Mouse (Mus musculus): ENCODE measurements around the gene Impdh1. TPM values are rescaled to one million over a fixed set of nuclear protein-coding genes. Genes with fewer than 3 reads are reported as not detected.

The Impdh1 gene
- polyA plus RNA-seq, 1 experiment = 217 TPM

DNA sequence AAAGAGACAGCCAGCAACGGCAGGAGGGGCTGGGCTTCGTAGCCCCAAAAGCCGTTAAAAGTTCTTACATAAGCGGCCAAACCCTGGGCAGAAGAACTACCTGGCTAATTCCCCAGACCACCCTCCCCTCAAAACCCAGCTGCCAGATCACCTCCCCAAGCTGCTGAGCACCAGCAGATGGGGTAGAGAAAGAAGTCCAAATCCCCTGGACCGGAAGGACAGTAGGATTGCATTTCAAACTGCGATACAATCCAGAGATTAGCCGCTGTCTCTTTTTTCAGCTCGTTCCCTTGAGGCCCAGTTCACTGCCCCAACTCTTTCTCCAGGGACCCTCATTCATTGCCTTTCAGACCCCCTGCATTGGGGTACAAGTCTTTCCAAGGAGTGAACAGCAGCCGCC, 983 bp downstream of the Impdh1 start:
- DNase-seq = no peak
- Histone ChIP-seq H3K4me1 (ENCODE audit: control insufficient read depth, insufficient read depth, low read length) (peaks cover 14% of the 10 kb centered on the region), H3K4me3 (replicated peaks; ENCODE audit: extremely low read depth, low read depth, low read length) (peak overlapping the region; percentile 77)
- TF ChIP-seq POLR2A (IDR thresholded peaks at IDR 0.05; ENCODE audit: borderline replicate concordance, extremely low read depth, low read depth, low read length) (no peak), CTCF (IDR thresholded peaks at IDR 0.05; ENCODE audit: insufficient read depth, low read length) (no peak)
- 17% methylated on average over 9 of the region's 9 CpGs for WGBS

DNA sequence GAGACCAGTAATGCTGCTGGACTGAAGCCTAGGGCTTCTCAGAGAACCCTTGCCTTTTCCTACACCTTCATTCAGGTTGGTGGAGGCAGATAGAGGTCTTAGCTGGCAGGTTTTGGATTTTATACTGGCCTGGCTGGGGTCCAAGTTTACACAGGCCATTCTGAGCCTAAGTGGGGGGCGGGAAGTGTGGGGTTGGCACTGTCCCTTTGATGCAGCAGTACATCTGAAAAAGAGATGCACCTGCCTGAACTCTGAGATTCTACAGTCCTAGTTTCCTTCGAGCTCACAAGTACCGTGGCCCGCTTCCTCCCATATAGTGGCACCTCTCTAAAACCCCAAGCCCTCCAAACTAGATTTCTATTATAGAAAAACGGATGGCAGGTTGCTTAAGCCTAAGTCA, 1.4 kb downstream of the Impdh1 start:
- DNase-seq = no peak
- TF ChIP-seq CTCF (IDR thresholded peaks at IDR 0.05; ENCODE audit: insufficient read depth, low read length) (no peak), POLR2A (IDR thresholded peaks at IDR 0.05; ENCODE audit: borderline replicate concordance, extremely low read depth, low read depth, low read length) (no peak)
- WGBS = 27% methylated on average over 5 of the region's 5 CpGs
- H3K4me3 ChIP-seq (replicated peaks; ENCODE audit: extremely low read depth, low read depth, low read length) = peak overlapping the region; percentile 77
- peaks cover 15% of the 10 kb centered on the region for H3K4me1 ChIP-seq (ENCODE audit: control insufficient read depth, insufficient read depth, low read length)

DNA sequence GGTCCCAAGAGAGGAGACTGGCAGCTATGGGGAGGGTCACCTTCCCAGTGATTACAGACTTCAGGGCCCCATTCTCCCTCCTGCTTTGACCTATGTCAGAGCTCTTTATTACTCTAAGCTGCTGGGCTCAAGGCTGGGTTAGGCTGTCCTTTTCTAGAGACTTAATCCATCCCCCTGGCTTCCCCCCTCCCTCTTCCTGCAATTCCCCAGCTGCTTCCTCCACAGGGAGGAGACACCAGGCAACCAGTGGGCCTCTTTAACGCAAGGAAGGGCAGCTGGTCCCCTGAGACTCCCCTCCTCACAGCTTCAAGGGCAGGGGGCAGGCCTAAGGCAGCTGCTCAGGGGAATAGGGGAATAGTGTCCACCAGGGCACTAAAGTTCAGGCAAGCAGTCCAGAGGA, 1.9 kb downstream of the Impdh1 start:
- TF ChIP-seq POLR2A (IDR thresholded peaks at IDR 0.05; ENCODE audit: borderline replicate concordance, extremely low read depth, low read depth, low read length) (0 out of 2 replicates have a peak, but pooled peaks have one; percentile 54), CTCF (IDR thresholded peaks at IDR 0.05; ENCODE audit: insufficient read depth, low read length) (no peak)
- H3K4me3 ChIP-seq (replicated peaks; ENCODE audit: extremely low read depth, low read depth, low read length) = no peak overlapping the region
- H3K4me1 ChIP-seq (ENCODE audit: control insufficient read depth, insufficient read depth, low read length) = peaks cover 15% of the 10 kb centered on the region
- DNase-seq = no peak
- WGBS = 41% methylated on average over 1 of the region's 1 CpGs

- H3K4me1 ChIP-seq (ENCODE audit: control insufficient read depth, insufficient read depth, low read length) = peaks cover 15% of the 10 kb centered on the region
- WGBS = 59% methylated on average over 5 of the region's 5 CpGs
- TF ChIP-seq CTCF (IDR thresholded peaks at IDR 0.05; ENCODE audit: insufficient read depth, low read length) (no peak), POLR2A (IDR thresholded peaks at IDR 0.05; ENCODE audit: borderline replicate concordance, extremely low read depth, low read depth, low read length) (no peak)
- DNase-seq = no peak
- no peak overlapping the region for H3K4me3 ChIP-seq (replicated peaks; ENCODE audit: extremely low read depth, low read depth, low read length)
Measured at GRCm38 (mm10) chr6:29213436-29213835, 2.7 kb downstream of the Impdh1 start.

GRCm38 (mm10) chr6:29211806-29212492, 4.2 kb downstream of the Impdh1 start:
- peak; percentile 80 for DNase-seq
- WGBS = under 1% methylated on average over 66 of the region's 66 CpGs
- peak overlapping the region; percentile 82 for H3K4me3 ChIP-seq (replicated peaks; ENCODE audit: extremely low read depth, low read depth, low read length)
- peaks cover 15% of the 10 kb centered on the region for H3K4me1 ChIP-seq (ENCODE audit: control insufficient read depth, insufficient read depth, low read length)
- peak; percentile 72; the same call in 1 of the 2 replicates for TF ChIP-seq POLR2A (IDR thresholded peaks at IDR 0.05; ENCODE audit: borderline replicate concordance, extremely low read depth, low read depth, low read length)
- TF ChIP-seq CTCF (IDR thresholded peaks at IDR 0.05; ENCODE audit: insufficient read depth, low read length) = no peak

DNA sequence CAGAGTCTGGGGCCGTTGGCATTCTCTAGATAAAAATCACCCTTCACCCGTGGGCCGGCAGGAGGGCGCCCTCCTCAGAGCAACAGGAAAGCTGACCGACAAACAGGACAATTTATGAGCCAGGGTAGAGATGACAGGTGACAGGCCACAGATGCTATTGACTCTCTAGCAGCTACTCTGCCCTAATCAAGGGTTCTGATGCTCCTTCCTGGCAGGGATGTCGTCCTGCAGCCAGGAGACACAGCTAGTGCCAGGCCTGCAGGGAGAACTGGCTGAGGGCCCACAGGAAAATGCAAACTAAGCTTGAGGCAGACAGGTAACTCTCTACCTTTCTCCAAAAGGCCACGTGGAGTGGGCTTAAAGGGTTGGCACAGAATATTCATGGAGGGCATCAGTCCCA, 5.0 kb downstream of the Impdh1 start:
- Histone ChIP-seq H3K4me3 (replicated peaks; ENCODE audit: extremely low read depth, low read depth, low read length) (peak overlapping the region; percentile 82), H3K4me1 (ENCODE audit: control insufficient read depth, insufficient read depth, low read length) (peaks cover 17% of the 10 kb centered on the region)
- 20% methylated on average over 7 of the region's 7 CpGs for WGBS
- no peak for DNase-seq
- no peak for TF ChIP-seq CTCF (IDR thresholded peaks at IDR 0.05; ENCODE audit: insufficient read depth, low read length)
- TF ChIP-seq POLR2A (IDR thresholded peaks at IDR 0.05; ENCODE audit: borderline replicate concordance, extremely low read depth, low read depth, low read length) = no peak

GRCm38 (mm10) chr6:29210231-29210936, 5.8 kb downstream of the Impdh1 start:
- 57% methylated on average over 9 of the region's 9 CpGs for WGBS

GRCm38 (mm10) chr6:29208178-29208577, 8.0 kb downstream of the Impdh1 start:
- WGBS = 46% methylated on average over 5 of the region's 5 CpGs
- TF ChIP-seq CTCF (IDR thresholded peaks at IDR 0.05; ENCODE audit: insufficient read depth, low read length) (no peak), POLR2A (IDR thresholded peaks at IDR 0.05; ENCODE audit: borderline replicate concordance, extremely low read depth, low read depth, low read length) (no peak)

More at GRCm38 (mm10) chr6:29210231-29210936, 5.8 kb downstream of the Impdh1 start:
- no peak for DNase-seq
- peaks cover 18% of the 10 kb centered on the region for H3K4me1 ChIP-seq (ENCODE audit: control insufficient read depth, insufficient read depth, low read length)
- peak overlapping the region; percentile 43 for H3K4me3 ChIP-seq (replicated peaks; ENCODE audit: extremely low read depth, low read depth, low read length)
- TF ChIP-seq POLR2A (IDR thresholded peaks at IDR 0.05; ENCODE audit: borderline replicate concordance, extremely low read depth, low read depth, low read length) (no peak), CTCF (IDR thresholded peaks at IDR 0.05; ENCODE audit: insufficient read depth, low read length) (no peak)

GRCm38 (mm10) chr6:29207017-29207416, 9.1 kb downstream of the Impdh1 start:
- no peak for TF ChIP-seq POLR2A (IDR thresholded peaks at IDR 0.05; ENCODE audit: borderline replicate concordance, extremely low read depth, low read depth, low read length)
- no peak for TF ChIP-seq CTCF (IDR thresholded peaks at IDR 0.05; ENCODE audit: insufficient read depth, low read length)
- Histone ChIP-seq H3K4me3 (replicated peaks; ENCODE audit: extremely low read depth, low read depth, low read length) (no peak overlapping the region), H3K4me1 (ENCODE audit: control insufficient read depth, insufficient read depth, low read length) (peaks cover 12% of the 10 kb centered on the region)
- DNase-seq = no peak
- WGBS = 70% methylated on average over 5 of the region's 5 CpGs

More at GRCm38 (mm10) chr6:29208178-29208577, 8.0 kb downstream of the Impdh1 start:
- H3K4me3 ChIP-seq (replicated peaks; ENCODE audit: extremely low read depth, low read depth, low read length) = no peak overlapping the region
- DNase-seq = no peak
- peaks cover 14% of the 10 kb centered on the region for H3K4me1 ChIP-seq (ENCODE audit: control insufficient read depth, insufficient read depth, low read length)
